Mouse (Mus musculus): ENCODE data around the gene Ccdc121. TPM values are rescaled to one million over a fixed set of nuclear protein-coding genes. Genes with fewer than 3 reads are reported as not detected.

Gene Ccdc121
- polyA plus RNA-seq, 1 experiment from 2014 or later: 0.14 TPM

- Histone ChIP-seq H3K36me3 (ENCODE audit: insufficient read depth, low read length) (no peaks in the 10 kb centered on the region), H3K27me3 (ENCODE audit: insufficient read depth, low read length) (no peaks in the 10 kb centered on the region; the same call in 1 of the 2 replicates), H3K4me3 (replicated peaks; ENCODE audit: low read depth, low read length) (no peak overlapping the region), H3K4me2 (ENCODE audit: low read length) (no peak overlapping the region), H3K4me1 (replicated peaks; ENCODE audit: insufficient read depth, low read length) (peaks cover 9% of the 10 kb centered on the region), H3K27ac (no peak overlapping the region), H3K9me3 (replicated peaks; ENCODE audit: low read length) (no peaks in the 10 kb centered on the region), H3K9ac (ENCODE audit: low read depth, low read length) (no peak overlapping the region)
- 26% methylated on average over 10 of the region's 10 CpGs for WGBS
- TF ChIP-seq CTCF (IDR thresholded peaks at IDR 0.05; ENCODE audit: low read depth): no peak
- DNase-seq (ENCODE audit: low spot score) (peak; percentile 71), ATAC-seq (replicated peaks; ENCODE audit: low FRiP score, low read depth) (0 out of 2 replicates have a peak, but pooled peaks have one; percentile 31)
These were observed 24.1 kb upstream of the Ccdc121 start for GRCm38 (mm10) chr1:181535165-181535873.

DNA sequence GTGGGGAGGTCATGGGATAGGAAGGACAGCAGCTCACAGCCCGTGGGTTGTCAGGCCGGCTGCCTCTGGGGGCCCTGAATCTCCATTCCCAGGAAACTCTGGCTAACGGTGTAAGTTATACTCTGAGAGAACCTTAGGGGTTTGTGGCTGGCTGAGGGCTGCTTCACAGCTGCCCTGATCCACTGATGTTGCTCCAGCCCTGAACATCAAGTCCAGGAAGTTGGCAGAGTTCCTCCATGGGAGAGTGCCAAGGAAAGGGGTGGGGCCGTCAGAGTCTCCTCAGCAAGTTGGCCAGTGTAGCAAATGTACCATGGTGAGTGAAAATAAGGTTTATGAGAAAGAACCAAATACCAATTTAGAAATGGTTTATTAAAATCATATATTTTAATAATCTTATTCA is 18.1 kb upstream of the Ccdc121 start:
- H3K9ac ChIP-seq (ENCODE audit: low read depth, low read length): no peak overlapping the region
- H3K4me2 ChIP-seq (ENCODE audit: low read length): no peak overlapping the region
- no peak for TF ChIP-seq CTCF (IDR thresholded peaks at IDR 0.05; ENCODE audit: low read depth)
- DNase-seq (ENCODE audit: low spot score) (peak; percentile 31), ATAC-seq (replicated peaks; ENCODE audit: low FRiP score, low read depth) (no peak; the same call in 1 of the 2 replicates)
- H3K27ac ChIP-seq: no peak overlapping the region
- H3K4me3 ChIP-seq (replicated peaks; ENCODE audit: low read depth, low read length): no peak overlapping the region
- 41% methylated on average over 4 of the region's 4 CpGs for WGBS
- no peaks in the 10 kb centered on the region for H3K36me3 ChIP-seq (ENCODE audit: insufficient read depth, low read length)
- no peaks in the 10 kb centered on the region for H3K27me3 ChIP-seq (ENCODE audit: insufficient read depth, low read length)
- no peaks in the 10 kb centered on the region for H3K9me3 ChIP-seq (replicated peaks; ENCODE audit: low read length)
- 0 out of 2 replicates have a peak, but pooled peaks cover 3% of the 10 kb centered on the region for H3K4me1 ChIP-seq (replicated peaks; ENCODE audit: insufficient read depth, low read length)

- Histone ChIP-seq H3K4me3 (replicated peaks; ENCODE audit: low read depth, low read length) (no peak overlapping the region), H3K27ac (0 out of 2 replicates have a peak overlapping the region, but pooled peaks have one; percentile 28), H3K9ac (ENCODE audit: low read depth, low read length) (no peak overlapping the region), H3K27me3 (ENCODE audit: insufficient read depth, low read length) (no peaks in the 10 kb centered on the region), H3K9me3 (replicated peaks; ENCODE audit: low read length) (no peaks in the 10 kb centered on the region), H3K4me2 (ENCODE audit: low read length) (no peak overlapping the region), H3K36me3 (ENCODE audit: insufficient read depth, low read length) (no peaks in the 10 kb centered on the region), H3K4me1 (replicated peaks; ENCODE audit: insufficient read depth, low read length) (0 out of 2 replicates have a peak, but pooled peaks cover 3% of the 10 kb centered on the region)
- ATAC-seq (replicated peaks; ENCODE audit: low FRiP score, low read depth) (no peak), DNase-seq (ENCODE audit: low spot score) (peak; percentile 21)
- no peak for TF ChIP-seq CTCF (IDR thresholded peaks at IDR 0.05; ENCODE audit: low read depth)
- 36% methylated on average over 5 of the region's 5 CpGs for WGBS
These were observed 14.7 kb upstream of the Ccdc121 start for GRCm38 (mm10) chr1:181525996-181526395.

GRCm38 (mm10) chr1:181523831-181524230 is 12.6 kb upstream of the Ccdc121 start:
- no peak for TF ChIP-seq CTCF (IDR thresholded peaks at IDR 0.05; ENCODE audit: low read depth)
- H3K4me2 ChIP-seq (ENCODE audit: low read length): no peak overlapping the region
- H3K27ac ChIP-seq: no peak overlapping the region
- H3K9ac ChIP-seq (ENCODE audit: low read depth, low read length): no peak overlapping the region
- H3K27me3 ChIP-seq (ENCODE audit: insufficient read depth, low read length): no peaks in the 10 kb centered on the region
- H3K4me1 ChIP-seq (replicated peaks; ENCODE audit: insufficient read depth, low read length): no peaks in the 10 kb centered on the region
- H3K9me3 ChIP-seq (replicated peaks; ENCODE audit: low read length): no peaks in the 10 kb centered on the region
- ATAC-seq (replicated peaks; ENCODE audit: low FRiP score, low read depth): no peak
- DNase-seq (ENCODE audit: low spot score): no peak
- WGBS: 86% methylated on average over 5 of the region's 5 CpGs
- H3K36me3 ChIP-seq (ENCODE audit: insufficient read depth, low read length): no peaks in the 10 kb centered on the region
- H3K4me3 ChIP-seq (replicated peaks; ENCODE audit: low read depth, low read length): no peak overlapping the region

DNA sequence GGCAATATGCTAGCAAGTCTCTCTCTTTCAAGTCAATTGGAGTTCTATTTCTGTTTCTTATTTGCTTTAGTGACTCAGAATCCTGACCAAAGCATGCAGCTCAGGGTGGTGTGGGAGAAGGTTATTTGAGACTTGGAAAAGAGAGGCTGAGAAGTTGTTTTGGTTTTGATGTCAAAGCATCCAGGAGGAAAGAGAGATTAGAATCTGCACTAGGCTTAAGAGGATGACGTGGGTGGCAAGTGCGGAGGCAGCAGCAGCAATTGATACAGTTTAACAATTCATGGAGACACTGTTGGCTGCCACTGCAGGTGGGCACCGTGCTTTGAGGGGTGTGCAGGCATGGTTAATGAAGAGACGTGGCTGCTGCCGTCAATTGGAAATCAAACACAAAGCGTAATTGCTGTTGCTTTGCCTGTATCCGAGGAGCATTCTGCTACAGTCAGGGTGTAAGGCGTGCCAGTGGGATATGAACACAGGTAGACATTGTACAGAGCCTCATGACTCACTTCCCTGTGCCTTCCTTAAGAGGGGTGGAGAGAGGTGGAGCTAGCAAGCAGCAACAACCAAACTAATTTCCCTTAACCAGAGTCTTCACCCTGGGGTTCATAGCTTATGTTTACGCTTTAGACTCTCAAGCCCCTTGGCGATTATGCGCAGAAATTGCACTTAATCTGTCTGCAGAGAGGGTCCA is 10.3 kb upstream of the Ccdc121 start:
- no peaks in the 10 kb centered on the region for H3K36me3 ChIP-seq (ENCODE audit: insufficient read depth, low read length)
- 56% methylated on average over 11 of the region's 11 CpGs for WGBS
- H3K9me3 ChIP-seq (replicated peaks; ENCODE audit: low read length): no peaks in the 10 kb centered on the region
- TF ChIP-seq CTCF (IDR thresholded peaks at IDR 0.05; ENCODE audit: low read depth): no peak
- H3K4me1 ChIP-seq (replicated peaks; ENCODE audit: insufficient read depth, low read length): no peaks in the 10 kb centered on the region
- H3K4me3 ChIP-seq (replicated peaks; ENCODE audit: low read depth, low read length): no peak overlapping the region
- no peak for ATAC-seq (replicated peaks; ENCODE audit: low FRiP score, low read depth)
- no peak overlapping the region for H3K9ac ChIP-seq (ENCODE audit: low read depth, low read length)
- DNase-seq (ENCODE audit: low spot score): peak; percentile 52
- H3K4me2 ChIP-seq (ENCODE audit: low read length): no peak overlapping the region
- H3K27ac ChIP-seq: no peak overlapping the region
- no peaks in the 10 kb centered on the region for H3K27me3 ChIP-seq (ENCODE audit: insufficient read depth, low read length)

- no peaks in the 10 kb centered on the region for H3K9me3 ChIP-seq (replicated peaks; ENCODE audit: low read length)
- no peak overlapping the region for H3K4me2 ChIP-seq (ENCODE audit: low read length)
- DNase-seq (ENCODE audit: low spot score): no peak
- peak; percentile 47 for TF ChIP-seq CTCF (IDR thresholded peaks at IDR 0.05; ENCODE audit: low read depth)
- no peaks in the 10 kb centered on the region for H3K27me3 ChIP-seq (ENCODE audit: insufficient read depth, low read length)
- no peak overlapping the region for H3K4me3 ChIP-seq (replicated peaks; ENCODE audit: low read depth, low read length)
- H3K27ac ChIP-seq: no peak overlapping the region
- 75% methylated on average over 4 of the region's 4 CpGs for WGBS
- H3K36me3 ChIP-seq (ENCODE audit: insufficient read depth, low read length): no peaks in the 10 kb centered on the region
- H3K9ac ChIP-seq (ENCODE audit: low read depth, low read length): no peak overlapping the region
- no peaks in the 10 kb centered on the region for H3K4me1 ChIP-seq (replicated peaks; ENCODE audit: insufficient read depth, low read length)
- no peak for ATAC-seq (replicated peaks; ENCODE audit: low FRiP score, low read depth)
These were observed 7.9 kb upstream of the Ccdc121 start for GRCm38 (mm10) chr1:181519137-181519536.
